Mouse (Mus musculus): ENCODE measurements around the gene Atp1b2.

DNA sequence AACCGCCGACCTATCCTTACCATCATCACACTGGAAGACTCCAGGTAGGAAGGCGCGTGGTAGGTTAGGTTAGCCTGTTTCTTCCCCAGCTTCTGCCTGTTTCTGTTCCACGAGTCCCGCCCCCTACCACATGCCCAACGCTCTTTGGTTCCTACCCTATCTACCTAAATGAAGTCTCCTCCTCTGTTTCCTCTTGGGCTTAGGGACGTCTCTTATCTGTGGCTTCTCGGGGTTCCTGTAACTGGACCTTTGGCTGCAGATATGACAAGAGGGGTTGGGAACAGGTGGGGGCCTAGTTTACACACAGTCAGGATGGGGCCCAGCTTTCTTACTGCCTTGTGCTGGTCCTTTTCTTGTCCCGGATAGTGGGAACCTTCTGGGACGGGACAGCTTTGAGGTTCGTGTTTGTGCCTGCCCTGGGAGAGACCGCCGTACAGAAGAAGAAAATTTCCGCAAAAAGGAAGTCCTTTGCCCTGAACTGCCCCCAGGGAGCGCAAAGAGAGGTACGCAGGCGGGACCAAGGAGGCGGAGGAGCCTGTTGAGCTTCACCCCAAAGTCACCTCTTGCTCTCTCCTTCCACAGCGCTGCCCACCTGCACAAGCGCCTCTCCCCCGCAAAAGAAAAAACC is 16.4 kb downstream of the Atp1b2 start:
- TF ChIP-seq JUND (conservative IDR thresholded peaks at IDR 0.05; ENCODE audit: low read depth, low read length) (no peak), KAT2A (IDR thresholded peaks at IDR 0.05; ENCODE audit: insufficient replicate concordance, low read length) (no peak), CHD2 (IDR thresholded peaks at IDR 0.05; ENCODE audit: low read length) (no peak), POLR2A (IDR thresholded peaks at IDR 0.05; ENCODE audit: low read depth, low read length) (no peak; the same call in 1 of the 2 replicates), MEF2A (IDR thresholded peaks at IDR 0.05; ENCODE audit: borderline replicate concordance, low read depth, low read length) (no peak), RAD21 (IDR thresholded peaks at IDR 0.05; ENCODE audit: low read depth, low read length) (no peak), ZKSCAN1 (IDR thresholded peaks at IDR 0.05; ENCODE audit: borderline replicate concordance, low read depth, low read length) (no peak), POLR2AphosphoS2 (IDR thresholded peaks at IDR 0.05; ENCODE audit: low read depth, low read length) (no peak)

All from CH12.LX (cell line).